Mouse (Mus musculus): ENCODE measurements around the gene Wnk4.

GRCm38 (mm10) chr11:101216936-101217335, 43.4 kb upstream of the Wnk4 start:
- no peak for TF ChIP-seq CTCF (IDR thresholded peaks at IDR 0.05; ENCODE audit: control insufficient read depth, insufficient read depth, insufficient replicate concordance, low read depth, low read length)
- TF ChIP-seq POLR2A (IDR thresholded peaks at IDR 0.05; ENCODE audit: control insufficient read depth, low read depth, low read length), result no peak

Measured in testis, adult 2 months (tissue).